Mouse (Mus musculus) stomach, embryonic 16.5 days (tissue): ENCODE measurements around the gene Cnbp. TPM values are rescaled to one million over a fixed set of nuclear protein-coding genes. Genes with fewer than 3 reads are reported as not detected.

Experiments used
- ATAC-seq: fragments of 200-750 bp; cut with Nextera tagmentation; 2 replicates; pipeline ENCODE4 v1.8.0; 2017; ENCODE audit warnings: moderate number of reproducible peaks, moderate TSS enrichment; ENCODE audit not compliant: insufficient read depth, low FRiP score
- H3K27ac ChIP-seq: fragments of 300-500 bp; sonication (generic); 2 replicates; pipeline ENCODE4 v1.5.1; 2014; ENCODE audit warnings: low read length
- H3K27me3 ChIP-seq: fragments of 300-500 bp; sonication (generic); 2 replicates; pipeline ENCODE4 v1.6.1; 2014; ENCODE audit warnings: low read length, control low read depth, mixed read lengths; ENCODE audit not compliant: control insufficient read depth, insufficient read depth
- H3K36me3 ChIP-seq: fragments of 300-500 bp; sonication (generic); 2 replicates; pipeline ENCODE4 v1.6.1; 2014; ENCODE audit warnings: low read length; ENCODE audit not compliant: control insufficient read depth, insufficient read depth
- H3K4me1 ChIP-seq: fragments of 300-500 bp; sonication (generic); 2 replicates; pipeline ENCODE4 v1.6.1; 2014; ENCODE audit warnings: low read length, control low read depth, mixed read lengths; ENCODE audit not compliant: control insufficient read depth, insufficient read depth
- H3K4me2 ChIP-seq: fragments of 300-500 bp; sonication (generic); 2 replicates; pipeline ENCODE4 v1.6.1; 2014; ENCODE audit warnings: low read depth, low read length, mixed read lengths
- H3K4me3 ChIP-seq: fragments of 300-500 bp; sonication (generic); replicated peaks from 2 replicates; pipeline ENCODE4 v1.5.1; 2014; ENCODE audit warnings: mild to moderate bottlenecking, low read length
- H3K9ac ChIP-seq: fragments of 300-500 bp; sonication (generic); 2 replicates; pipeline ENCODE4 v1.6.1; 2014; ENCODE audit warnings: low read length
- H3K9me3 ChIP-seq: fragments of 300-500 bp; sonication (generic); replicated peaks from 2 replicates; pipeline ENCODE4 v1.6.1; 2016; ENCODE audit warnings: low read length, control low read depth; ENCODE audit not compliant: control insufficient read depth
- WGBS: fragments of 180-500 bp; shearing (Covaris S2); extraction: QIAGEN DNeasy Blood & Tissue Kit; methylation state at CpG from one replicate; pipeline ENCODE4 v1.1.7; 2014; 5-methylcytosine and 5-hydroxymethylcytosine counted together
- polyA plus RNA-seq: library from polyadenylated mRNA; unstranded; fragments of >200 nt; fragmentation: Nextera tagmentation; extraction: Ambion mirVana; gene quantifications from 2 replicates; pipeline ENCODE4 v1.2.1, GENCODE M21; 2015

The Cnbp gene
- polyA plus RNA-seq, 1 experiment from 2014 or later = 1,037 TPM

GRCm38 (mm10) chr6:87805448-87805847 lies 45.5 kb downstream of the Cnbp start:
- ATAC-seq = no peak
- no peaks in the 10 kb centered on the region for H3K36me3 ChIP-seq
- no peak overlapping the region for H3K4me3 ChIP-seq
- H3K27ac ChIP-seq = no peak overlapping the region
- no peaks in the 10 kb centered on the region for H3K9me3 ChIP-seq
- no peak overlapping the region for H3K4me2 ChIP-seq
- no peak overlapping the region for H3K9ac ChIP-seq
- WGBS = 85% methylated on average over 7 of the region's 7 CpGs
- peaks cover 13% of the 10 kb centered on the region for H3K4me1 ChIP-seq
- H3K27me3 ChIP-seq = no peaks in the 10 kb centered on the region

DNA sequence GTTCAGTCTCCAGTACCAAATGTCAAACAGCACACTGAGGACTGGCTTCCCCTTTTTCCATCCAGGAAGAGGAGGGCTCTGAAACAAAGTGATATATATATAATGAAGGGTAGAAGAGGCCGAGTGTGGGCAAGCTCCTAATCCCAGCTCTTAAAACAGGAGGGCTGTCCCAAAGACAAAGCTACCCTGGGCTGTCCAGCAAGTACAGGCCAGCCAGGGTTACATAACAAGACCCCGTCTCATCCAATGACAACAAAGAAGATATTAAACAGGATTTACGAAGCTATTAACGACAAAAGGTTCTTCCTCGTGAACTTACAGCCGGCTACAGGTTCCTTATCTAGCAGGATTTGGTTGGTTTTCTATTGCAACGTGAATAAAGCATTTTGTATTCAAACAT lies 46.0 kb downstream of the Cnbp start:
- Histone ChIP-seq H3K9ac (no peak overlapping the region), H3K4me3 (no peak overlapping the region), H3K9me3 (no peaks in the 10 kb centered on the region), H3K27ac (no peak overlapping the region), H3K36me3 (no peaks in the 10 kb centered on the region), H3K4me1 (peaks cover 8% of the 10 kb centered on the region), H3K4me2 (no peak overlapping the region), H3K27me3 (no peaks in the 10 kb centered on the region)
- ATAC-seq = no peak
- WGBS = 66% methylated on average over 7 of the region's 7 CpGs

DNA sequence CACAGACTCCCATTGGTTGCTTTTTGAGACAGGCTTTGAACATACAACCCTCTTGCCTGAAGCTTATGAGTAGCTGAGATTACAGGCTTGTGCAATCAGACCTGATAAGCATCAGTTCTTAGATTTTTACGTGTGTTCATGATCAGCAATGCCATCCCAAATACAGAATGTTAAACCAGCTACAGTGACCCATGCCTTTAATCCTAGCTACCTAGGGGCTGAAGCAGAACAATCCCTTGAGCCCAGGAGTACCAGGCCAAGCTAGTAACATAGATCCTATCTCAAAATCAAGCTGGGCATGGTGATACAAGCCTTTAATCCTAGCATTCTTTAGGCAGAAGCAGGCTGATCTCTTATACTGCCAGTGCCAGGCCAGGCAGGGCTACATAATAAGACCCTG lies 46.9 kb downstream of the Cnbp start:
- no peak overlapping the region for H3K4me3 ChIP-seq

GRCm38 (mm10) chr6:87802462-87802861 lies 48.4 kb downstream of the Cnbp start:
- Histone ChIP-seq H3K4me2 (no peak overlapping the region), H3K9me3 (no peaks in the 10 kb centered on the region), H3K4me3 (no peak overlapping the region), H3K9ac (no peak overlapping the region), H3K27me3 (no peaks in the 10 kb centered on the region), H3K36me3 (no peaks in the 10 kb centered on the region), H3K4me1 (no peaks in the 10 kb centered on the region), H3K27ac (no peak overlapping the region)
- no peak for ATAC-seq
- WGBS = 84% methylated on average over 7 of the region's 7 CpGs

More for the DNA sequence above, 46.9 kb downstream of the Cnbp start:
- H3K9me3 ChIP-seq = no peaks in the 10 kb centered on the region
- H3K4me2 ChIP-seq = no peak overlapping the region
- no peaks in the 10 kb centered on the region for H3K4me1 ChIP-seq
- H3K27me3 ChIP-seq = no peaks in the 10 kb centered on the region
- no peaks in the 10 kb centered on the region for H3K36me3 ChIP-seq
- no peak overlapping the region for H3K9ac ChIP-seq
- no peak overlapping the region for H3K27ac ChIP-seq
- no peak for ATAC-seq
- 86% methylated on average over 1 of the region's 1 CpGs for WGBS

- Histone ChIP-seq H3K4me1 (no peaks in the 10 kb centered on the region), H3K9ac (no peak overlapping the region), H3K9me3 (no peaks in the 10 kb centered on the region), H3K36me3 (no peaks in the 10 kb centered on the region), H3K27ac (no peak overlapping the region), H3K4me2 (no peak overlapping the region), H3K27me3 (no peaks in the 10 kb centered on the region), H3K4me3 (no peak overlapping the region)
- ATAC-seq = no peak
- WGBS = 87% methylated on average over 6 of the region's 6 CpGs
Measured at GRCm38 (mm10) chr6:87799576-87799975, 51.3 kb downstream of the Cnbp start.

GRCm38 (mm10) chr6:87797321-87797720 lies 53.6 kb downstream of the Cnbp start:
- Histone ChIP-seq H3K4me1 (no peaks in the 10 kb centered on the region), H3K4me2 (no peak overlapping the region), H3K9me3 (no peaks in the 10 kb centered on the region), H3K27ac (no peak overlapping the region), H3K9ac (no peak overlapping the region), H3K27me3 (no peaks in the 10 kb centered on the region), H3K4me3 (no peak overlapping the region), H3K36me3 (no peaks in the 10 kb centered on the region)
- no peak for ATAC-seq
- 27% methylated on average over 2 of the region's 2 CpGs for WGBS

DNA sequence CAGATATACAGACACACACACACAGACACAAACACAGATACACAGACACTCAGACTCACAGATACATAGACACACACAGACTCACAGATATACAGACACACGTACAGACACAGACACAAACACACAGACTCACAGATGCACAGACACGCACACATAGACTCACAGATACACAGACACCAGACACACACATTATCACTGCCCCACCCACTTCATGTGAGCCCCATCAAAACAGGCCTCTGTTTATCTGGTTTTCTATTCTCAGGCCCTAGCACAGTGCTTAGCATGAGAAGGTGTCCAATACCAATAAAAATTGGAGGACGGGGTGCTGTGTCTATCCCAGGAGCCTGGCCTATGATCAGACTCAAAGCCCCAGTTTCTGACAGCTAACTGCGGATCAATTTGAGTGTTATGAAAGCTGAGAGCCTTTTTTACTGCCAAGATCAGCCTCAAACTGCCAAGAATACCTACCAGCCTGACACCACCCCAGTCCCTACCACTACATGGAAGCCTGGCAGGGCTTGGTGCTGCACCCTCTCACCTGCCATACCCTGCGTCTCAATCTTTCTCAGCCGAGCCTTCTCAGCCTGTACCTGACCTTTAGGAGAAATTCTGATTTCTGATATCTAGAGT lies 54.5 kb downstream of the Cnbp start:
- Histone ChIP-seq H3K4me2 (no peak overlapping the region), H3K27ac (no peak overlapping the region), H3K27me3 (no peaks in the 10 kb centered on the region), H3K4me1 (no peaks in the 10 kb centered on the region), H3K9ac (no peak overlapping the region), H3K36me3 (no peaks in the 10 kb centered on the region), H3K9me3 (no peaks in the 10 kb centered on the region), H3K4me3 (no peak overlapping the region)
- ATAC-seq = peak; percentile 47; the same call in 1 of the 2 replicates
- WGBS = 84% methylated on average over 6 of the region's 6 CpGs

DNA sequence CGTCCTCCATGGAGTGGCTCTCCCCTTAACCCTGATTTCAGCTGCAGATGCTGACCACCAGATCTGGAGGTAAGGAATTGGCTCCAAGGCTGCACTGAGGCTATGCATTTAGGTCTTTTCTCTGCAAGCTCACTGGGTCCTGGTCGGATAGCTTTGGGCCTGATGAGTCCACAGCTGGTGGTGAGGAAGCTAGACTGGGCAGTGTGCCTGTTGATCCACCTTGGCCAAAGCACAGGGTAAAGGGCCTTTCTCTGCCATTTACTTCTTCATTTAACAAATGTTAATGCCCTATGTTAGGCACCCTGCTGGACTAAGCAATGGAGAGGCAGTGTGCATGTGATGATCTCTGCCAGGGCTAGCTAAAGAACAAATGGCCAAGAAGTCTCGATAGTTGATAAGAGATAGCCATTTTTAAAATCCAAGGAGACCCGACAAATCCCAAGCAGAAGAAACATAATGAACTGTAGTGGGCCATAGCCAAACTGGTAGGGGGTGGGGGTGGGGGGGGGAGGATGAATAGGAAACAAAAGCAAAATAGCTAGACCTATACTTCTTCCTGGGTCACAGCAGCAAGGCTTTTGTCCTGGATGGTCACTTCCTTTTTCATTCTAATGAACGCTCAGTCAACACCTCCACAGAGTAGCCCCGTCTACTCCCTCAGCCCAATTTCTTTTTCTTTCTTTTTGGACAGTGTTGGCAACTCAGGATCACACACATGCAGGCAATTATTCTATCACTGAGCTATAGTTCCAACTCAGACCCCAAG lies 55.3 kb downstream of the Cnbp start:
- ATAC-seq = no peak
- WGBS = 82% methylated on average over 6 of the region's 6 CpGs
- H3K27me3 ChIP-seq = no peaks in the 10 kb centered on the region

GRCm38 (mm10) chr6:87793821-87794510 lies 56.9 kb downstream of the Cnbp start:
- Histone ChIP-seq H3K27me3 (no peaks in the 10 kb centered on the region), H3K4me2 (no peak overlapping the region), H3K4me3 (no peak overlapping the region), H3K4me1 (peaks cover 18% of the 10 kb centered on the region), H3K36me3 (no peaks in the 10 kb centered on the region), H3K9ac (no peak overlapping the region), H3K27ac (no peak overlapping the region), H3K9me3 (no peaks in the 10 kb centered on the region)
- WGBS = 93% methylated on average over 10 of the region's 10 CpGs
- no peak for ATAC-seq

More for the DNA sequence above, 55.3 kb downstream of the Cnbp start:
- Histone ChIP-seq H3K4me2 (no peak overlapping the region), H3K4me1 (peaks cover 7% of the 10 kb centered on the region; the same call in 1 of the 2 replicates), H3K9me3 (no peaks in the 10 kb centered on the region), H3K27ac (no peak overlapping the region), H3K4me3 (no peak overlapping the region), H3K9ac (no peak overlapping the region), H3K36me3 (no peaks in the 10 kb centered on the region)
